Mouse (Mus musculus) myocyte (in vitro differentiated cells): ENCODE measurements around the gene Helz.

Experiments
- E2F4 ChIP-seq: IDR thresholded peaks from one replicate; pipeline ENCODE4 v1.6.1; 2011; ENCODE audit warnings: mild to moderate bottlenecking, control low read depth, moderate library complexity; ENCODE audit not compliant: insufficient read depth
- MAX ChIP-seq: IDR thresholded peaks from one replicate; pipeline ENCODE4 v1.6.1; 2011; ENCODE audit warnings: low read depth, mild to moderate bottlenecking, control low read depth
- MYOD1 ChIP-seq, 3 experiments: IDR thresholded peaks; one replicate each; pipeline ENCODE4 v1.6.1; 2011; ENCODE audit warnings: control low read depth in 2 of 3, low read depth in 2 of 3, mild to moderate bottlenecking in 2 of 3, moderate library complexity in 1 of 3; ENCODE audit not compliant: insufficient read length in 2 of 3, control insufficient read depth in 1 of 3
- POLR2A ChIP-seq: IDR thresholded peaks from one replicate; pipeline ENCODE4 v1.6.1; 2011; ENCODE audit warnings: low read depth, mild to moderate bottlenecking, control low read depth, moderate library complexity; ENCODE audit not compliant: insufficient read length
- POLR2AphosphoS2 ChIP-seq: IDR thresholded peaks from one replicate; pipeline ENCODE4 v1.6.1; 2011; ENCODE audit warnings: low read depth, control low read depth; ENCODE audit not compliant: insufficient read length
- TCF12 ChIP-seq: IDR thresholded peaks from one replicate; pipeline ENCODE4 v1.6.1; 2011; ENCODE audit warnings: mild to moderate bottlenecking, control low read depth; ENCODE audit not compliant: poor library complexity, insufficient read depth, severe bottlenecking
- USF1 ChIP-seq: IDR thresholded peaks from one replicate; pipeline ENCODE4 v1.6.1; 2011; ENCODE audit warnings: low read depth, mild to moderate bottlenecking, control low read depth, moderate library complexity

DNA sequence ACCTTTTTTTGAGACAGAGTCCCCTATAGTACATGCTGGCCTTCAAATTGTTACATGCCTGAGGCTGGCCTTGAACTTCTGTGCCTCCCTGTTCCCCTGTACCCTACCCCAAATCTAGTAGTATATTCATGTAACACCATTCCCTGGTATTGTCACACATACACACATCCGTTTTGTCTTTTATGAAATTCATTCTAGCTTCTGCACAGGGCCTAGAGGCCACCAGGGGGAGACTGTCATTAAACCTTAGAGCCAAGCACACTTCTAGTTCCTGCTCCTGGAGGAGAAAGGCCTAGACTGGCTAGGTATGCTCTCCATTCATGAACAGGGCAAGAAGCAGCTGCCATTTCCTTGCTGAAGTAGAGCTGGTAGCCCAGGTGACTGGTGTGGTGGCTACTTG lies 41.5 kb upstream of the Helz start:
- TF ChIP-seq MAX = no peak
- TF ChIP-seq E2F4 = no peak
- no peak for TF ChIP-seq POLR2A
- no peak for TF ChIP-seq MYOD1 (IDR thresholded peaks at IDR 0.05; ENCODE audit: control insufficient read depth in 1 of 3, insufficient read length in 2 of 3, low read depth in 2 of 3)
- no peak for TF ChIP-seq POLR2AphosphoS2
- no peak for TF ChIP-seq USF1
- no peak for TF ChIP-seq TCF12
